Mouse (Mus musculus) myocyte (in vitro differentiated cells): ENCODE measurements at regions not wholly inside any gene's neighbourhood (a gene's known extent, or its start where the extent isn't known, plus 50 kb on each side); places are given as distances from the start of the nearest gene placed in this dataset.

Source experiments
- CEBPB ChIP-seq: IDR thresholded peaks from 2 replicates; pipeline ENCODE4 v1.6.1; 2011; ENCODE audit warnings: mild to moderate bottlenecking, moderate library complexity; ENCODE audit not compliant: poor library complexity, insufficient read depth, severe bottlenecking
- E2F4 ChIP-seq: IDR thresholded peaks from one replicate; pipeline ENCODE4 v1.6.1; 2011; ENCODE audit warnings: mild to moderate bottlenecking, control low read depth, moderate library complexity; ENCODE audit not compliant: insufficient read depth
- MYOD1 ChIP-seq, 3 experiments: IDR thresholded peaks; one replicate each; pipeline ENCODE4 v1.6.1; 2011; ENCODE audit warnings: control low read depth in 2 of 3, low read depth in 2 of 3, mild to moderate bottlenecking in 2 of 3, moderate library complexity in 1 of 3; ENCODE audit not compliant: insufficient read length in 2 of 3, control insufficient read depth in 1 of 3
- POLR2A ChIP-seq: IDR thresholded peaks from one replicate; pipeline ENCODE4 v1.6.1; 2011; ENCODE audit warnings: low read depth, mild to moderate bottlenecking, control low read depth, moderate library complexity; ENCODE audit not compliant: insufficient read length
- POLR2AphosphoS2 ChIP-seq: IDR thresholded peaks from one replicate; pipeline ENCODE4 v1.6.1; 2011; ENCODE audit warnings: low read depth, control low read depth; ENCODE audit not compliant: insufficient read length
- REST ChIP-seq: IDR thresholded peaks from one replicate; pipeline ENCODE4 v1.6.1; 2011; ENCODE audit warnings: mild to moderate bottlenecking, control low read depth, moderate library complexity; ENCODE audit not compliant: insufficient read depth, insufficient read length
- TCF12 ChIP-seq: IDR thresholded peaks from one replicate; pipeline ENCODE4 v1.6.1; 2011; ENCODE audit warnings: mild to moderate bottlenecking, control low read depth; ENCODE audit not compliant: poor library complexity, insufficient read depth, severe bottlenecking
- TCF3 ChIP-seq: IDR thresholded peaks from one replicate; pipeline ENCODE4 v1.6.1; 2011; ENCODE audit warnings: low read depth, control low read depth; ENCODE audit not compliant: insufficient read length

GRCm38 (mm10) chr13:101931264-101931663 lies 163.2 kb upstream of the Pik3r1 start:
- no peak for TF ChIP-seq E2F4
- no peak for TF ChIP-seq MYOD1 (IDR thresholded peaks at IDR 0.05; ENCODE audit: control insufficient read depth in 1 of 3, insufficient read length in 2 of 3, low read depth in 2 of 3)
- no peak for TF ChIP-seq POLR2A
- TF ChIP-seq TCF3 = no peak
- no peak for TF ChIP-seq REST
- no peak for TF ChIP-seq TCF12
- no peak for TF ChIP-seq POLR2AphosphoS2
- no peak for TF ChIP-seq CEBPB
